Mouse (Mus musculus): Measurements from ENCODE around the gene Slco1b2.

DNA sequence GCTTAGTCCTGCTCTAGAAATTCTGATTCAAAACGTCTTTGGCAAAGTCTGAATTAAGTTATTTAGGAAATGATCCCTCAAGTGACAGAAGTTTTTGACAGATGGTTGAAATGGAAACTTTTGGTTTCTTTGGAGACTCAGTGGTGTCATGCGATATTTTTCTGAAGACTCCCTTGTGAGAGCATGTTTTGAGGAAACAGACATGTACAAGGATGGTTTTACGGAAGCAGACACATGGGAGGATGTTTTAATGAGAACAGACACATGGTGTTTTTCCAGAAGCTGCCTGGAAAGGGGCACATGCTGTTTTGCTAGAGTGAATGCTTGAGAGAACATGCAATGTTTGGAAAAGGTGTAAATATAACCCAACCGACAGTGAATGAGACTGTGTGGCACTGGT lies 57.7 kb downstream of the Slco1b2 start:
- TF ChIP-seq CTCF (IDR thresholded peaks at IDR 0.05; ENCODE audit: extremely low read depth, insufficient read depth, low read length), result no peak
- TF ChIP-seq POLR2A (IDR thresholded peaks at IDR 0.05; ENCODE audit: extremely low read depth, insufficient read depth, low read length), result no peak
